Mouse (Mus musculus): ENCODE data around the gene Prss8. TPM values are rescaled to one million over a fixed set of nuclear protein-coding genes. Genes with fewer than 3 reads are reported as not detected.
A peak's percentile ranks its signal among the peaks of the same experiment; 100 is the strongest.
"Not testable (repeated sequence)": the region's sequence is repeated elsewhere in the genome, so short reads cannot be mapped to it uniquely, and the experiment has no call there.

Prss8 gene
- polyA plus RNA-seq, 1 experiment from 2014 or later: 5.8 TPM

GRCm38 (mm10) chr7:127908656-127909055, 21.2 kb downstream of the Prss8 start:
- H3K4me2 ChIP-seq: no peak overlapping the region
- H3K27me3 ChIP-seq: no peaks in the 10 kb centered on the region
- no peak for ATAC-seq (ENCODE audit: low read depth)
- no peak overlapping the region for H3K9ac ChIP-seq
- no peak for DNase-seq
- H3K9me3 ChIP-seq (replicated peaks): no peaks in the 10 kb centered on the region
- WGBS (ENCODE audit: insufficient replicate concordance): 81% methylated on average over 4 of the region's 4 CpGs
- H3K4me3 ChIP-seq (replicated peaks): no peak overlapping the region
- peaks cover 34% of the 10 kb centered on the region for H3K4me1 ChIP-seq (replicated peaks)
- peaks cover 54% of the 10 kb centered on the region for H3K36me3 ChIP-seq
- H3K27ac ChIP-seq: no peak overlapping the region

- Histone ChIP-seq H3K4me1 (replicated peaks) (peaks cover 30% of the 10 kb centered on the region), H3K4me2 (no peak overlapping the region), H3K27ac (no peak overlapping the region), H3K4me3 (replicated peaks) (no peak overlapping the region), H3K27me3 (no peaks in the 10 kb centered on the region), H3K9ac (no peak overlapping the region), H3K9me3 (replicated peaks) (no peaks in the 10 kb centered on the region), H3K36me3 (peaks cover 54% of the 10 kb centered on the region)
- DNase-seq (no peak), ATAC-seq (ENCODE audit: low read depth) (no peak)
- 83% methylated on average over 12 of the region's 12 CpGs for WGBS (ENCODE audit: insufficient replicate concordance)
These were observed 22.0 kb downstream of the Prss8 start for GRCm38 (mm10) chr7:127907939-127908338.

GRCm38 (mm10) chr7:127903971-127904796, 25.7 kb downstream of the Prss8 start, which contains the start of gene Bckdk:
TSS of gene Bckdk (plus strand) at chr7:127904082.
- no peaks in the 10 kb centered on the region for H3K9me3 ChIP-seq (replicated peaks)
- H3K4me3 ChIP-seq (replicated peaks): peak within 1 kb of the TSS; percentile 81
- peak within 1 kb of the TSS; percentile 83 for H3K27ac ChIP-seq
- DNase-seq (peak; percentile 69), ATAC-seq (ENCODE audit: low read depth) (peak; percentile 86)
- H3K4me1 ChIP-seq (replicated peaks): peaks cover 54% of the 10 kb centered on the region
- H3K36me3 ChIP-seq: peaks cover 43% of the 10 kb centered on the region
- no peaks in the 10 kb centered on the region for H3K27me3 ChIP-seq
- peak within 1 kb of the TSS; percentile 86 for H3K4me2 ChIP-seq
- H3K9ac ChIP-seq: peak within 1 kb of the TSS; percentile 94
- WGBS (ENCODE audit: insufficient replicate concordance): 9% methylated on average over 38 of the region's 38 CpGs

GRCm38 (mm10) chr7:127901772-127902171, 28.1 kb downstream of the Prss8 start:
- peak overlapping the region; percentile 1; the same call in 1 of the 2 replicates for H3K27ac ChIP-seq
- ATAC-seq (ENCODE audit: low read depth): no peak
- no peak overlapping the region for H3K4me3 ChIP-seq (replicated peaks)
- 29% methylated on average over 2 of the region's 2 CpGs for WGBS (ENCODE audit: insufficient replicate concordance)
- peaks cover 19% of the 10 kb centered on the region for H3K36me3 ChIP-seq
- no peak for DNase-seq
- peaks cover 74% of the 10 kb centered on the region for H3K4me1 ChIP-seq (replicated peaks)
- H3K27me3 ChIP-seq: no peaks in the 10 kb centered on the region
- H3K9ac ChIP-seq: 0 out of 2 replicates have a peak overlapping the region, but pooled peaks have one; percentile 3
- no peaks in the 10 kb centered on the region for H3K9me3 ChIP-seq (replicated peaks)
- no peak overlapping the region for H3K4me2 ChIP-seq

- peak overlapping the region; percentile 31; the same call in 1 of the 2 replicates for H3K9ac ChIP-seq
- no peak overlapping the region for H3K4me3 ChIP-seq (replicated peaks)
- no peaks in the 10 kb centered on the region for H3K9me3 ChIP-seq (replicated peaks)
- ATAC-seq (ENCODE audit: low read depth) (no peak), DNase-seq (peak; percentile 42)
- H3K27ac ChIP-seq: peak overlapping the region; percentile 40
- H3K27me3 ChIP-seq: no peaks in the 10 kb centered on the region
- 11% methylated on average over 7 of the region's 7 CpGs for WGBS (ENCODE audit: insufficient replicate concordance)
- peaks cover 80% of the 10 kb centered on the region for H3K4me1 ChIP-seq (replicated peaks)
- H3K4me2 ChIP-seq: peak overlapping the region; percentile 17; the same call in 1 of the 2 replicates
- peaks cover 2% of the 10 kb centered on the region; the same call in 1 of the 2 replicates for H3K36me3 ChIP-seq
These were observed 29.9 kb downstream of the Prss8 start for GRCm38 (mm10) chr7:127899997-127900396.

- Histone ChIP-seq H3K27me3 (no peaks in the 10 kb centered on the region), H3K9me3 (replicated peaks) (no peaks in the 10 kb centered on the region), H3K4me1 (replicated peaks) (peaks cover 84% of the 10 kb centered on the region), H3K4me2 (peak overlapping the region; percentile 38), H3K9ac (peak overlapping the region; percentile 31; the same call in 1 of the 2 replicates), H3K27ac (peak overlapping the region; percentile 40), H3K4me3 (replicated peaks) (no peak overlapping the region), H3K36me3 (peaks cover 5% of the 10 kb centered on the region)
- DNase-seq (peak; percentile 69), ATAC-seq (ENCODE audit: low read depth) (peak; percentile 25; the same call in 1 of the 2 replicates)
- 20% methylated on average over 10 of the region's 10 CpGs for WGBS (ENCODE audit: insufficient replicate concordance)
These were observed 31.5 kb downstream of the Prss8 start for GRCm38 (mm10) chr7:127898179-127898956.

- H3K27ac ChIP-seq: no peak overlapping the region
- H3K9me3 ChIP-seq (replicated peaks): no peaks in the 10 kb centered on the region
- H3K9ac ChIP-seq: no peak overlapping the region
- H3K4me2 ChIP-seq: no peak overlapping the region
- H3K36me3 ChIP-seq: peaks cover 12% of the 10 kb centered on the region
- no peak for DNase-seq
- no peaks in the 10 kb centered on the region for H3K27me3 ChIP-seq
- no peak for ATAC-seq (ENCODE audit: low read depth)
- peaks cover 78% of the 10 kb centered on the region for H3K4me1 ChIP-seq (replicated peaks)
- 73% methylated on average over 7 of the region's 7 CpGs for WGBS (ENCODE audit: insufficient replicate concordance)
- H3K4me3 ChIP-seq (replicated peaks): no peak overlapping the region
These were observed 32.4 kb downstream of the Prss8 start for GRCm38 (mm10) chr7:127897542-127897941.

- Histone ChIP-seq H3K36me3 (peaks cover 24% of the 10 kb centered on the region), H3K27me3 (no peaks in the 10 kb centered on the region), H3K9ac (no peak overlapping the region), H3K4me1 (replicated peaks) (peaks cover 68% of the 10 kb centered on the region), H3K4me3 (replicated peaks) (0 out of 2 replicates have a peak overlapping the region, but pooled peaks have one; percentile 70), H3K27ac (peak overlapping the region; percentile 77; the same call in 1 of the 2 replicates), H3K9me3 (replicated peaks) (no peaks in the 10 kb centered on the region), H3K4me2 (peak overlapping the region; percentile 90)
- ATAC-seq (ENCODE audit: low read depth) (no peak), DNase-seq (peak; percentile 68)
- 49% methylated on average over 13 of the region's 13 CpGs for WGBS (ENCODE audit: insufficient replicate concordance)
These were observed 33.5 kb downstream of the Prss8 start for GRCm38 (mm10) chr7:127896384-127896783.

GRCm38 (mm10) chr7:127895891-127896290, 34.0 kb downstream of the Prss8 start:
- 53% methylated on average over 7 of the region's 7 CpGs for whole genome bisulfite sequencing (ENCODE audit: insufficient replicate concordance)
- Histone ChIP-seq H3K36me3 (peaks cover 25% of the 10 kb centered on the region), H3K4me3 (replicated peaks) (peak overlapping the region; percentile 70), H3K4me1 (replicated peaks) (peaks cover 64% of the 10 kb centered on the region), H3K27ac (peak overlapping the region; percentile 77), H3K4me2 (peak overlapping the region; percentile 90), H3K9ac (peak overlapping the region; percentile 19; the same call in 1 of the 2 replicates)
- H3K9me3 ChIP-seq (replicated peaks); H3K27me3 ChIP-seq; DNase-seq: not testable (repeated sequence)
- ATAC-seq (ENCODE audit: low read depth): 0 out of 2 replicates have a peak, but pooled peaks have one; percentile 1

- 0% methylated on average over 26 of the region's 26 CpGs for WGBS (ENCODE audit: insufficient replicate concordance)
- Histone ChIP-seq H3K4me3 (replicated peaks) (peak within 1 kb of the TSS; percentile 70), H3K36me3 (peaks cover 25% of the 10 kb centered on the region), H3K4me2 (peak within 1 kb of the TSS; percentile 90), H3K27ac (peak within 1 kb of the TSS; percentile 86), H3K27me3 (no peaks in the 10 kb centered on the region), H3K9ac (peak within 1 kb of the TSS; percentile 79), H3K9me3 (replicated peaks) (no peaks in the 10 kb centered on the region), H3K4me1 (replicated peaks) (peaks cover 60% of the 10 kb centered on the region)
- ATAC-seq (ENCODE audit: low read depth) (peak; percentile 96), DNase-seq (peak; percentile 97)
These were observed 34.5 kb downstream of the Prss8 start, which contains the start of the genes Gm21974 and Vkorc1 for GRCm38 (mm10) chr7:127895442-127895841. TSS of gene Gm21974 (minus strand) at chr7:127895454. TSS of gene Vkorc1 (minus strand) at chr7:127895617.

GRCm38 (mm10) chr7:127894480-127894879, 35.4 kb downstream of the Prss8 start:
- DNase-seq (no peak), ATAC-seq (ENCODE audit: low read depth) (no peak)
- peaks cover 28% of the 10 kb centered on the region for H3K36me3 ChIP-seq
- peak overlapping the region; percentile 90 for H3K4me2 ChIP-seq
- no peaks in the 10 kb centered on the region for H3K9me3 ChIP-seq (replicated peaks)
- peaks cover 50% of the 10 kb centered on the region for H3K4me1 ChIP-seq (replicated peaks)
- H3K4me3 ChIP-seq (replicated peaks): peak overlapping the region; percentile 70
- WGBS (ENCODE audit: insufficient replicate concordance): 75% methylated on average over 5 of the region's 5 CpGs
- peak overlapping the region; percentile 79 for H3K9ac ChIP-seq
- peak overlapping the region; percentile 86 for H3K27ac ChIP-seq
- H3K27me3 ChIP-seq: no peaks in the 10 kb centered on the region

Measured in liver, embryonic 13.5 days (tissue).